Mouse (Mus musculus): Measurements from ENCODE around the gene Svs1.
A peak's percentile ranks its signal among the peaks of the same experiment; 100 is the strongest.

The Svs1 gene

GRCm38 (mm10) chr6:49011191-49011590 lies 24.5 kb downstream of the Svs1 start:
- DNase-seq (ENCODE audit: low spot score in 2 of 2), result no peak

GRCm38 (mm10) chr6:49013023-49013422 lies 26.4 kb downstream of the Svs1 start:
- no peak for DNase-seq (ENCODE audit: low spot score in 2 of 2)

GRCm38 (mm10) chr6:49013458-49013857 lies 26.8 kb downstream of the Svs1 start:
- DNase-seq (ENCODE audit: low spot score in 2 of 2), result no peak

- no peak for DNase-seq (ENCODE audit: low spot score in 2 of 2)
Measured at GRCm38 (mm10) chr6:49017150-49017549, 30.5 kb downstream of the Svs1 start.

GRCm38 (mm10) chr6:49019341-49019740 lies 32.7 kb downstream of the Svs1 start:
- no peak for DNase-seq (ENCODE audit: low spot score in 2 of 2)

- no peak for DNase-seq (ENCODE audit: low spot score in 2 of 2)
Measured at GRCm38 (mm10) chr6:49021141-49022012, 34.7 kb downstream of the Svs1 start.

GRCm38 (mm10) chr6:49022384-49022783 lies 35.7 kb downstream of the Svs1 start:
- no peak for DNase-seq (ENCODE audit: low spot score in 2 of 2)

GRCm38 (mm10) chr6:49023315-49023714 lies 36.7 kb downstream of the Svs1 start:
- DNase-seq (ENCODE audit: low spot score in 2 of 2), result no peak

- DNase-seq (ENCODE audit: low spot score in 2 of 2), result no peak
Measured at GRCm38 (mm10) chr6:49025290-49025689, 38.6 kb downstream of the Svs1 start.

- DNase-seq (ENCODE audit: low spot score in 2 of 2), result no peak
Measured at GRCm38 (mm10) chr6:49026496-49026895, 39.8 kb downstream of the Svs1 start.

GRCm38 (mm10) chr6:49028019-49028418 lies 41.4 kb downstream of the Svs1 start:
- no peak for DNase-seq (ENCODE audit: low spot score in 2 of 2)

- DNase-seq (ENCODE audit: low spot score in 2 of 2), result no peak
Measured at GRCm38 (mm10) chr6:49028708-49029107, 42.0 kb downstream of the Svs1 start.

- no peak for DNase-seq (ENCODE audit: low spot score in 2 of 2)
Measured at GRCm38 (mm10) chr6:49031230-49031629, 44.6 kb downstream of the Svs1 start.

GRCm38 (mm10) chr6:49032783-49033182 lies 46.1 kb downstream of the Svs1 start:
- no peak for DNase-seq (ENCODE audit: low spot score in 2 of 2)

- DNase-seq (ENCODE audit: low spot score in 2 of 2), result no peak
Measured at GRCm38 (mm10) chr6:49036275-49037267, 49.9 kb downstream of the Svs1 start, which contains the start of gene Gpnmb. Gene Gpnmb, plus strand, starts transcription at chr6:49036546.

GRCm38 (mm10) chr6:49037268-49037662 lies 50.6 kb downstream of the Svs1 start:
- no peak for DNase-seq (ENCODE audit: low spot score in 2 of 2)

- peak; percentile 25 to 81 for DNase-seq (ENCODE audit: low spot score in 2 of 2)
Measured at GRCm38 (mm10) chr6:49039470-49040180, 53.0 kb downstream of the Svs1 start.
